Mouse (Mus musculus): ENCODE measurements around the gene Cmip. TPM values are rescaled to one million over a fixed set of nuclear protein-coding genes. Genes with fewer than 3 reads are reported as not detected.

Gene Cmip
- polyA plus RNA-seq, 1 experiment from 2014 or later, result 22.6 TPM

GRCm38 (mm10) chr8:117380796-117381195, 123.9 kb downstream of the Cmip start:
- no peaks in the 10 kb centered on the region for H3K27me3 ChIP-seq (ENCODE audit: insufficient read depth, low read length)
- H3K36me3 ChIP-seq (replicated peaks; ENCODE audit: insufficient read depth, low read length), result peaks cover 46% of the 10 kb centered on the region
- no peak overlapping the region for H3K4me3 ChIP-seq (ENCODE audit: low read depth, low read length)
- WGBS (ENCODE audit: insufficient replicate concordance), result 78% methylated on average over 8 of the region's 8 CpGs
- DNase-seq, result no peak
- peak overlapping the region; percentile 39; the same call in 1 of the 2 replicates for H3K27ac ChIP-seq (ENCODE audit: low read depth)
- TF ChIP-seq EP300 (IDR thresholded peaks at IDR 0.05; ENCODE audit: low read depth) (no peak), CTCF (IDR thresholded peaks at IDR 0.05; ENCODE audit: low read depth) (no peak)
- ATAC-seq, result no peak
- H3K4me2 ChIP-seq (ENCODE audit: low read depth, low read length), result no peak overlapping the region
- H3K4me1 ChIP-seq (ENCODE audit: insufficient read depth), result no peaks in the 10 kb centered on the region
- H3K9me3 ChIP-seq (ENCODE audit: low read length), result no peaks in the 10 kb centered on the region
- no peak overlapping the region for H3K9ac ChIP-seq (replicated peaks)

GRCm38 (mm10) chr8:117386142-117386541, 129.3 kb downstream of the Cmip start:
- H3K4me1 ChIP-seq (ENCODE audit: insufficient read depth), result no peaks in the 10 kb centered on the region
- no peaks in the 10 kb centered on the region for H3K9me3 ChIP-seq (ENCODE audit: low read length)
- no peak for ATAC-seq
- WGBS (ENCODE audit: insufficient replicate concordance), result 52% methylated on average over 2 of the region's 2 CpGs
- no peak overlapping the region for H3K4me3 ChIP-seq (ENCODE audit: low read depth, low read length)
- DNase-seq, result peak; percentile 47
- no peaks in the 10 kb centered on the region for H3K27me3 ChIP-seq (ENCODE audit: insufficient read depth, low read length)
- no peak overlapping the region for H3K4me2 ChIP-seq (ENCODE audit: low read depth, low read length)
- H3K36me3 ChIP-seq (replicated peaks; ENCODE audit: insufficient read depth, low read length), result peaks cover 45% of the 10 kb centered on the region
- H3K27ac ChIP-seq (ENCODE audit: low read depth), result no peak overlapping the region
- TF ChIP-seq EP300 (IDR thresholded peaks at IDR 0.05; ENCODE audit: low read depth) (no peak), CTCF (IDR thresholded peaks at IDR 0.05; ENCODE audit: low read depth) (peak; percentile 67)
- no peak overlapping the region for H3K9ac ChIP-seq (replicated peaks)

GRCm38 (mm10) chr8:117387642-117388041, 130.8 kb downstream of the Cmip start:
- Histone ChIP-seq H3K9ac (replicated peaks) (no peak overlapping the region), H3K27me3 (ENCODE audit: insufficient read depth, low read length) (no peaks in the 10 kb centered on the region), H3K36me3 (replicated peaks; ENCODE audit: insufficient read depth, low read length) (peaks cover 37% of the 10 kb centered on the region), H3K27ac (ENCODE audit: low read depth) (no peak overlapping the region), H3K4me1 (ENCODE audit: insufficient read depth) (no peaks in the 10 kb centered on the region), H3K4me2 (ENCODE audit: low read depth, low read length) (no peak overlapping the region), H3K4me3 (ENCODE audit: low read depth, low read length) (no peak overlapping the region), H3K9me3 (ENCODE audit: low read length) (no peaks in the 10 kb centered on the region)
- 81% methylated on average over 10 of the region's 10 CpGs for WGBS (ENCODE audit: insufficient replicate concordance)
- ATAC-seq (no peak), DNase-seq (no peak)
- TF ChIP-seq EP300 (IDR thresholded peaks at IDR 0.05; ENCODE audit: low read depth) (no peak), CTCF (IDR thresholded peaks at IDR 0.05; ENCODE audit: low read depth) (no peak)

- DNase-seq (no peak), ATAC-seq (no peak)
- TF ChIP-seq EP300 (IDR thresholded peaks at IDR 0.05; ENCODE audit: low read depth) (no peak), CTCF (IDR thresholded peaks at IDR 0.05; ENCODE audit: low read depth) (no peak)
- Histone ChIP-seq H3K4me2 (ENCODE audit: low read depth, low read length) (no peak overlapping the region), H3K4me3 (ENCODE audit: low read depth, low read length) (no peak overlapping the region), H3K27ac (ENCODE audit: low read depth) (no peak overlapping the region), H3K36me3 (replicated peaks; ENCODE audit: insufficient read depth, low read length) (peaks cover 38% of the 10 kb centered on the region), H3K9me3 (ENCODE audit: low read length) (no peaks in the 10 kb centered on the region), H3K4me1 (ENCODE audit: insufficient read depth) (no peaks in the 10 kb centered on the region), H3K27me3 (ENCODE audit: insufficient read depth, low read length) (no peaks in the 10 kb centered on the region), H3K9ac (replicated peaks) (no peak overlapping the region)
- 74% methylated on average over 8 of the region's 8 CpGs for WGBS (ENCODE audit: insufficient replicate concordance)
These were observed 131.5 kb downstream of the Cmip start for GRCm38 (mm10) chr8:117388370-117388769.

GRCm38 (mm10) chr8:117393853-117394252, 137.0 kb downstream of the Cmip start:
- Histone ChIP-seq H3K9ac (replicated peaks) (no peak overlapping the region), H3K27me3 (ENCODE audit: insufficient read depth, low read length) (no peaks in the 10 kb centered on the region), H3K9me3 (ENCODE audit: low read length) (no peaks in the 10 kb centered on the region), H3K4me3 (ENCODE audit: low read depth, low read length) (no peak overlapping the region), H3K36me3 (replicated peaks; ENCODE audit: insufficient read depth, low read length) (peaks cover 35% of the 10 kb centered on the region), H3K4me1 (ENCODE audit: insufficient read depth) (no peaks in the 10 kb centered on the region), H3K27ac (ENCODE audit: low read depth) (no peak overlapping the region), H3K4me2 (ENCODE audit: low read depth, low read length) (no peak overlapping the region)
- WGBS (ENCODE audit: insufficient replicate concordance), result 78% methylated on average over 6 of the region's 6 CpGs
- TF ChIP-seq CTCF (IDR thresholded peaks at IDR 0.05; ENCODE audit: low read depth) (no peak), EP300 (IDR thresholded peaks at IDR 0.05; ENCODE audit: low read depth) (no peak)
- DNase-seq, result no peak
- ATAC-seq, result no peak

- ATAC-seq (no peak), DNase-seq (no peak)
- H3K4me3 ChIP-seq (ENCODE audit: low read depth, low read length), result no peak overlapping the region
- no peak overlapping the region for H3K9ac ChIP-seq (replicated peaks)
- H3K4me1 ChIP-seq (ENCODE audit: insufficient read depth), result no peaks in the 10 kb centered on the region
- H3K36me3 ChIP-seq (replicated peaks; ENCODE audit: insufficient read depth, low read length), result peaks cover 33% of the 10 kb centered on the region
- no peak for TF ChIP-seq CTCF (IDR thresholded peaks at IDR 0.05; ENCODE audit: low read depth)
- no peak for TF ChIP-seq EP300 (IDR thresholded peaks at IDR 0.05; ENCODE audit: low read depth)
- H3K4me2 ChIP-seq (ENCODE audit: low read depth, low read length), result no peak overlapping the region
- 89% methylated on average over 7 of the region's 7 CpGs for WGBS (ENCODE audit: insufficient replicate concordance)
- no peak overlapping the region for H3K27ac ChIP-seq (ENCODE audit: low read depth)
- H3K9me3 ChIP-seq (ENCODE audit: low read length), result no peaks in the 10 kb centered on the region
- H3K27me3 ChIP-seq (ENCODE audit: insufficient read depth, low read length), result no peaks in the 10 kb centered on the region
These were observed 138.2 kb downstream of the Cmip start for GRCm38 (mm10) chr8:117395055-117395454.

- no peak for TF ChIP-seq EP300 (IDR thresholded peaks at IDR 0.05; ENCODE audit: low read depth)
These were observed 140.0 kb downstream of the Cmip start for GRCm38 (mm10) chr8:117396884-117397283.

More at GRCm38 (mm10) chr8:117396884-117397283, 140.0 kb downstream of the Cmip start:
- no peaks in the 10 kb centered on the region for H3K4me1 ChIP-seq (ENCODE audit: insufficient read depth)
- no peak overlapping the region for H3K27ac ChIP-seq (ENCODE audit: low read depth)
- H3K27me3 ChIP-seq (ENCODE audit: insufficient read depth, low read length), result no peaks in the 10 kb centered on the region
- H3K4me2 ChIP-seq (ENCODE audit: low read depth, low read length), result no peak overlapping the region
- H3K9ac ChIP-seq (replicated peaks), result no peak overlapping the region
- WGBS (ENCODE audit: insufficient replicate concordance), result 84% methylated on average over 4 of the region's 4 CpGs
- H3K4me3 ChIP-seq (ENCODE audit: low read depth, low read length), result no peak overlapping the region
- no peak for ATAC-seq
- H3K36me3 ChIP-seq (replicated peaks; ENCODE audit: insufficient read depth, low read length), result peaks cover 30% of the 10 kb centered on the region
- no peaks in the 10 kb centered on the region for H3K9me3 ChIP-seq (ENCODE audit: low read length)
- no peak for DNase-seq

All from liver, postnatal 0 days (tissue).